Mouse (Mus musculus) neural tube, embryonic 13.5 days (tissue): ENCODE measurements around the gene Tcte2. TPM values are rescaled to one million over a fixed set of nuclear protein-coding genes. Genes with fewer than 3 reads are reported as not detected.
"Not testable (repeated sequence)": the region's sequence is repeated elsewhere in the genome, so short reads cannot be mapped to it uniquely, and the experiment has no call there.

Experiments
- ATAC-seq: fragments of 200-750 bp; cut with Nextera tagmentation; 2 replicates; pipeline ENCODE4 v1.8.0; 2017; ENCODE audit warnings: low read depth, mild to moderate bottlenecking, moderate TSS enrichment, moderate library complexity
- H3K27ac ChIP-seq: fragments of 300-500 bp; sonication (generic); replicated peaks from 2 replicates; pipeline ENCODE4 v1.5.1; 2015; ENCODE audit warnings: moderate library complexity, mild to moderate bottlenecking, inconsistent platforms
- H3K27me3 ChIP-seq: fragments of 300-500 bp; sonication (generic); 2 replicates; pipeline ENCODE4 v1.6.1; 2015; ENCODE audit warnings: mild to moderate bottlenecking, inconsistent platforms
- H3K36me3 ChIP-seq: fragments of 300-500 bp; sonication (generic); 2 replicates; pipeline ENCODE4 v1.6.1; 2015; ENCODE audit warnings: mild to moderate bottlenecking, inconsistent platforms
- H3K4me1 ChIP-seq: fragments of 300-500 bp; sonication (generic); replicated peaks from 2 replicates; pipeline ENCODE4 v1.6.1; 2015; ENCODE audit warnings: inconsistent platforms
- H3K4me2 ChIP-seq: fragments of 300-500 bp; sonication (generic); 2 replicates; pipeline ENCODE4 v1.6.1; 2015; ENCODE audit warnings: inconsistent platforms, mild to moderate bottlenecking, moderate library complexity
- H3K4me3 ChIP-seq: fragments of 300-500 bp; sonication (generic); 2 replicates; pipeline ENCODE4 v1.5.1; 2015; ENCODE audit warnings: mild to moderate bottlenecking, inconsistent platforms
- H3K9ac ChIP-seq: fragments of 300-500 bp; sonication (generic); 2 replicates; pipeline ENCODE4 v1.6.1; 2015; ENCODE audit warnings: moderate library complexity, mild to moderate bottlenecking, inconsistent platforms
- H3K9me3 ChIP-seq: fragments of 300-500 bp; sonication (generic); 2 replicates; pipeline ENCODE4 v1.6.1; 2016; ENCODE audit warnings: inconsistent platforms
- WGBS: fragments of 180-500 bp; shearing (Covaris S2); methylation state at CpG from one replicate; pipeline ENCODE4 v1.1.7; 2015; 5-methylcytosine and 5-hydroxymethylcytosine counted together
- polyA plus RNA-seq: library from polyadenylated mRNA; unstranded; fragments of >200 nt; fragmentation: Nextera tagmentation; extraction: Ambion mirVana; gene quantifications from 2 replicates; pipeline ENCODE4 v1.2.1, GENCODE M21; 2015

Gene Tcte2
- 17.8 and 18.5 TPM in 2 replicates for polyA plus RNA-seq

GRCm38 (mm10) chr17:13761179-13761913, at the start of gene Tcte2:
TSS of gene Tcte2 (minus strand) at chr17:13761825.
- no peaks in the 10 kb centered on the region for H3K27me3 ChIP-seq
- H3K9me3 ChIP-seq: no peaks in the 10 kb centered on the region
- peak within 1 kb of the TSS; percentile 95 for H3K27ac ChIP-seq
- peak within 1 kb of the TSS; percentile 98 for H3K4me3 ChIP-seq
- H3K36me3 ChIP-seq: no peaks in the 10 kb centered on the region
- ATAC-seq: peak; percentile 22
- H3K4me2 ChIP-seq: peak within 1 kb of the TSS; percentile 67
- H3K4me1 ChIP-seq: peaks cover 44% of the 10 kb centered on the region
- H3K9ac ChIP-seq: peak within 1 kb of the TSS; percentile 85
- WGBS: under 1% methylated on average over 74 of the region's 74 CpGs

- H3K4me1 ChIP-seq: no peaks in the 10 kb centered on the region
- H3K4me3 ChIP-seq: no peak overlapping the region
- H3K27ac ChIP-seq: no peak overlapping the region
- no peaks in the 10 kb centered on the region for H3K9me3 ChIP-seq
- 97% methylated on average over 1 of the region's 1 CpGs for WGBS
- no peak for ATAC-seq
- H3K27me3 ChIP-seq: no peaks in the 10 kb centered on the region
- peaks cover 53% of the 10 kb centered on the region for H3K36me3 ChIP-seq
- H3K4me2 ChIP-seq: no peak overlapping the region
- no peak overlapping the region for H3K9ac ChIP-seq
These were observed 44.4 kb upstream of the Tcte2 start for GRCm38 (mm10) chr17:13806016-13806415.

GRCm38 (mm10) chr17:13802836-13803408, 41.3 kb upstream of the Tcte2 start:
- Histone ChIP-seq H3K27ac (no peak overlapping the region), H3K4me3 (no peak overlapping the region), H3K36me3 (peaks cover 30% of the 10 kb centered on the region), H3K27me3 (no peaks in the 10 kb centered on the region), H3K4me1 (no peaks in the 10 kb centered on the region), H3K9me3 (no peaks in the 10 kb centered on the region), H3K9ac (no peak overlapping the region), H3K4me2 (no peak overlapping the region)
- ATAC-seq: no peak
- 87% methylated on average over 2 of the region's 2 CpGs for whole genome bisulfite sequencing

GRCm38 (mm10) chr17:13797691-13798090, 36.1 kb upstream of the Tcte2 start:
- no peaks in the 10 kb centered on the region for H3K36me3 ChIP-seq
- no peak overlapping the region for H3K9ac ChIP-seq
- no peaks in the 10 kb centered on the region for H3K9me3 ChIP-seq
- no peak overlapping the region for H3K27ac ChIP-seq
- WGBS: 83% methylated on average over 1 of the region's 1 CpGs
- H3K4me2 ChIP-seq: no peak overlapping the region
- H3K4me1 ChIP-seq: no peaks in the 10 kb centered on the region
- no peak overlapping the region for H3K4me3 ChIP-seq
- H3K27me3 ChIP-seq: no peaks in the 10 kb centered on the region
- no peak for ATAC-seq

- H3K27me3 ChIP-seq, H3K9me3 ChIP-seq, ATAC-seq, H3K4me3 ChIP-seq, H3K4me2 ChIP-seq, H3K27ac ChIP-seq, H3K36me3 ChIP-seq, H3K9ac ChIP-seq: not testable (repeated sequence)
- H3K4me1 ChIP-seq: peaks cover 12% of the 10 kb centered on the region
- 98% methylated on average over 2 of the region's 2 CpGs for WGBS
These were observed 28.4 kb upstream of the Tcte2 start for GRCm38 (mm10) chr17:13790033-13790432.

GRCm38 (mm10) chr17:13783469-13783868, 21.8 kb upstream of the Tcte2 start:
- Histone ChIP-seq H3K27ac (no peak overlapping the region), H3K9ac (no peak overlapping the region), H3K36me3 (no peaks in the 10 kb centered on the region), H3K4me2 (no peak overlapping the region), H3K27me3 (no peaks in the 10 kb centered on the region), H3K4me1 (peaks cover 12% of the 10 kb centered on the region), H3K4me3 (no peak overlapping the region), H3K9me3 (no peaks in the 10 kb centered on the region)
- no peak for ATAC-seq
- 97% methylated on average over 1 of the region's 1 CpGs for WGBS

GRCm38 (mm10) chr17:13781948-13782347, 20.3 kb upstream of the Tcte2 start:
- no peak overlapping the region for H3K4me3 ChIP-seq
- H3K27me3 ChIP-seq: no peaks in the 10 kb centered on the region
- H3K4me2 ChIP-seq: no peak overlapping the region
- H3K9ac ChIP-seq: no peak overlapping the region
- H3K36me3 ChIP-seq: no peaks in the 10 kb centered on the region
- no peaks in the 10 kb centered on the region for H3K9me3 ChIP-seq
- ATAC-seq: no peak
- H3K27ac ChIP-seq: no peak overlapping the region
- peaks cover 12% of the 10 kb centered on the region for H3K4me1 ChIP-seq
- WGBS: 88% methylated on average over 5 of the region's 5 CpGs

GRCm38 (mm10) chr17:13778865-13779264, 17.2 kb upstream of the Tcte2 start:
- H3K36me3 ChIP-seq: no peaks in the 10 kb centered on the region
- H3K4me3 ChIP-seq: no peak overlapping the region
- no peaks in the 10 kb centered on the region for H3K27me3 ChIP-seq
- no peak overlapping the region for H3K27ac ChIP-seq
- 90% methylated on average over 1 of the region's 1 CpGs for WGBS
- no peaks in the 10 kb centered on the region for H3K9me3 ChIP-seq
- no peak for ATAC-seq
- no peaks in the 10 kb centered on the region for H3K4me1 ChIP-seq
- no peak overlapping the region for H3K4me2 ChIP-seq
- H3K9ac ChIP-seq: no peak overlapping the region

- WGBS: 84% methylated on average over 2 of the region's 2 CpGs
- no peak for ATAC-seq
- no peak overlapping the region for H3K9ac ChIP-seq
These were observed 16.1 kb upstream of the Tcte2 start for GRCm38 (mm10) chr17:13777676-13778075.

GRCm38 (mm10) chr17:13769256-13769655, 7.6 kb upstream of the Tcte2 start:
- Histone ChIP-seq H3K4me2 (no peak overlapping the region), H3K9me3 (no peaks in the 10 kb centered on the region), H3K27ac (no peak overlapping the region), H3K9ac (no peak overlapping the region), H3K27me3 (no peaks in the 10 kb centered on the region), H3K36me3 (no peaks in the 10 kb centered on the region), H3K4me1 (peaks cover 3% of the 10 kb centered on the region; the same call in 1 of the 2 replicates), H3K4me3 (no peak overlapping the region)
- no peak for ATAC-seq
- WGBS: 86% methylated on average over 3 of the region's 3 CpGs

More at GRCm38 (mm10) chr17:13777676-13778075, 16.1 kb upstream of the Tcte2 start:
- Histone ChIP-seq H3K4me1 (no peaks in the 10 kb centered on the region), H3K36me3 (no peaks in the 10 kb centered on the region), H3K4me3 (no peak overlapping the region), H3K4me2 (no peak overlapping the region), H3K9me3 (no peaks in the 10 kb centered on the region), H3K27ac (no peak overlapping the region), H3K27me3 (no peaks in the 10 kb centered on the region)

GRCm38 (mm10) chr17:13768531-13768930, 6.9 kb upstream of the Tcte2 start:
- no peaks in the 10 kb centered on the region for H3K9me3 ChIP-seq
- H3K4me2 ChIP-seq: no peak overlapping the region
- H3K27me3 ChIP-seq: no peaks in the 10 kb centered on the region
- H3K36me3 ChIP-seq: no peaks in the 10 kb centered on the region
- no peak overlapping the region for H3K9ac ChIP-seq
- no peak overlapping the region for H3K4me3 ChIP-seq
- H3K4me1 ChIP-seq: peaks cover 8% of the 10 kb centered on the region; the same call in 1 of the 2 replicates
- ATAC-seq: no peak
- 91% methylated on average over 1 of the region's 1 CpGs for WGBS
- H3K27ac ChIP-seq: no peak overlapping the region

GRCm38 (mm10) chr17:13764911-13765310, 3.3 kb upstream of the Tcte2 start:
- H3K27ac ChIP-seq, H3K9ac ChIP-seq, H3K27me3 ChIP-seq, H3K9me3 ChIP-seq, H3K4me3 ChIP-seq, H3K36me3 ChIP-seq, H3K4me2 ChIP-seq, ATAC-seq: not testable (repeated sequence)
- WGBS: 90% methylated on average over 2 of the region's 2 CpGs
- peaks cover 24% of the 10 kb centered on the region for H3K4me1 ChIP-seq
